Mouse (Mus musculus): ENCODE measurements around the gene Pacsin2.
"Not testable (repeated sequence)": the region's sequence is repeated elsewhere in the genome, so short reads cannot be mapped to it uniquely, and the experiment has no call there.

Gene Pacsin2

DNA sequence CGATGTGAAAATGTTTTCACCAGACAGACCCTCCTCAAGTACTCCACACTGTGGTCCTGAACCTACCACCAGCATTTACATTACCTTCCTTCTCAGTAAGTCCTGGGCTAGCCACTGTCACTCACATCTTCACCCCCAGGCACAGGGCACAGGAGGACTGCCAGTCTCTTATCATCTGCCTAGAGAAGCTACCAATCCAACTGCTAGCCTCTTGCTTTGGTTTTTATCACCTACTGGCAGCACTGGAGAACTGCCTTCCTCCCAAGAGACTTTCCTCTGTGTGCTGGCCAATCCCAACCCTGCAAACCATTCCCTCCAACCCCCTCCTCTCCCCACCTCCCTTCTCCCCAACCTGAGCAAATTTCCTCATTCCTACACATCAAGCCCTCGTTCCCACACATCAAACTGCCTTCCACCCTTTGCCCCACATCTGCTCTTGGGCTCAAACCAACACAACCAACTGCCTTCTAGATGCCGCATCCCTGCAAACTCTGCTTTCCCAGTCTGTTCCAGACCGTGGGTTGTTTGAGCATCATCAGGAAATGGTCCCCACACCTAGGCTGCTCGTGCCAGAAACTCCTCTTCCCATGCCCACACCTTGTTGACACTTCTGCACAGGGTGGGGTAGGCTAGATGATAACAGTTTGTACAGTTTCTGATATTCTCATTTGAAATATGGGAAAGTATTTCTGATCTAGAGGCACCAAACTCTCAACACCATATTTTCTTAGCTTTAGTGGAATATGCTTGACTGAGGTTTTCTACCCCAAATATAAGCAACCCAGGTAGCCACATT is 40.6 kb downstream of the Pacsin2 start:
- no peak for DNase-seq (ENCODE audit: extremely low read depth, low read depth)

DNA sequence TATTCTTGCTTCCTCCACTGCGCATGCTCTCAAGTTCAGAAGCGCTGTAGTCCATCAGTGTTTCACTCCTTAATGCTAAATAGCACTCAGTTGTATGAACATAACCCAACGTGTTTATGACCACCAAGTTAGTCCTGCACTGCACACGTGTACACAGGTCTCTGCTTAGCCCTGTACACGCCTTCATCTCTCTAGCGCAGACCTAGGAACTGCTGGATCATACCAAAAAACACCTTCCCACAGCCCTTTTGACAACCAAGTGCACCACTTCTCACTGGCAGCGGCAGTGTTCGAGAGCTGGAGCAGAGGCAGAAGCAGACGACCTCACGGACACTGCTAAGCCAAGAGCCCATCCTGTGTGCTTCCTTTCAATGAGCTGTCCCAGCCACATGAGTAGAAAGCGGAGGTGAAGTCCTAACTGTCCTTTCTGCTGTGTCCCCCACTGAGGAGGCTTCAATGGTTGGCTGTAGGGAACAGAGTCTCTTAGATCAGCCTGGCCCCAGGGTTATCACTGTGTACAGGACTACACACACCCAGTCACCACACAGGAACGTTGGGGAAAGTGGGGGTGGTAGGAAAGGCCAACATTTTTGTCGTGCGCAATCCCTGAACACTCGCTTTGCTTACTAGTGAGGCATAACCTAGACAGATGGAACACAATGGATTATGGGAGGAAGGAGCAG is 42.0 kb downstream of the Pacsin2 start:
- no peak for DNase-seq (ENCODE audit: extremely low read depth, low read depth)

DNA sequence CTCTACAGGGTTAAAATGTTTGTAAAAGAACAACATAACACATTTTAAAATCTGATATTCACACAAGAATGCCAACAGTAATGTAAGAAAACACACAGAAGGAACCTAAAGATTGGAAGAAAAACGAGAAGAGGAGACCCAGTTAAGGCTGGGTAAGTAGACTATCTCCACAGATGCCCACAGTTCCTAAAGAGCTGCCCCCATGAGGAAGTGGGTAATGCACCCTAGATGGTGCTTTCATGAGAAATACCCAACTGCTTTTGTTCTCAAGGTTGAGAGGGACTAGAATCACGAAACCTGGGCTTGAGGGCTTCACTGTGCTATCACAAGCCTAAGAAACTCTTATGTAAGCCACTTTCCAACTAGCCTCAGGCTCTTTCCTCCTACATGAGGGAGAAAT is 44.8 kb downstream of the Pacsin2 start:
- no peak for DNase-seq (ENCODE audit: extremely low read depth, low read depth)

DNA sequence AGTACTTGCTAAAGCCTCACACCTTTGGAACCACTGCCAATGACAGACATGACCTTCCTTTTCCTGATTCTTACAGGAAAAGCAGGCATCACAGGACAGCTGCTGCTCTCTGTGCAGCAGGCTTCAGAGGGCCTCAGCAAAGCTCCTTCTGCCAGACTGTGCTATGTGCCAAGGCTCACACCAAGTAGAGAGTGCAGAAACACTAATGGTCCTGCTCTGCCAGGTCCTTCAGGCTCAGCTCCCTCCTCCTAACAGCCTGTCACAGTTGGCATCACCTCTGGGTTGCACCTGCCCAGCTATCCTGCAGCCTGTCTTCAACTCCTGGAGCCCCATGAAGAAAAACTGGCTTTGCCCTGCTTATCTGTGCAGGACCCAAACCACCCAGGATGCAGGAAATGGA is 45.7 kb downstream of the Pacsin2 start:
- DNase-seq (ENCODE audit: extremely low read depth, low read depth): no peak

GRCm38 (mm10) chr15:83417916-83418315 is 46.5 kb downstream of the Pacsin2 start:
- no peak for DNase-seq (ENCODE audit: extremely low read depth, low read depth)

DNA sequence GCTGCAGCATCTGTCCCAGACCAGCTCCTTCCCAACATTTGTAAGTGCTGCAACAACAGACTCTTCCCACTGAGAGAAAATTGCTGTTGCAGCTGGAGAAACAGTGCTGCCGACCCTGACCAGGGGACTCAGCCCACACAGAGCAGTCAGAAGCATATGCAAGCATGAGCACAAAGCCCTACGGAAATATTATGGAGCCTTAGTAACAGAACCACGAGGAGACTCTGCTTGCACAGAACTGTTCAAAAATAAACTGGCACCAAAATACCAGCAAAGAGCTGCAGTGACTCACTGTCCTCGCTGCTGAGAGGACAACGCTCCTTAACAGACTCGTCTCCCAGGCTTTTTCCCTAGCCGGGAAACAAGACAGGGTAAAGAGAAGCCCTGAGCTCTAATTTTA is 47.0 kb downstream of the Pacsin2 start:
- DNase-seq (ENCODE audit: extremely low read depth, low read depth): no peak

DNA sequence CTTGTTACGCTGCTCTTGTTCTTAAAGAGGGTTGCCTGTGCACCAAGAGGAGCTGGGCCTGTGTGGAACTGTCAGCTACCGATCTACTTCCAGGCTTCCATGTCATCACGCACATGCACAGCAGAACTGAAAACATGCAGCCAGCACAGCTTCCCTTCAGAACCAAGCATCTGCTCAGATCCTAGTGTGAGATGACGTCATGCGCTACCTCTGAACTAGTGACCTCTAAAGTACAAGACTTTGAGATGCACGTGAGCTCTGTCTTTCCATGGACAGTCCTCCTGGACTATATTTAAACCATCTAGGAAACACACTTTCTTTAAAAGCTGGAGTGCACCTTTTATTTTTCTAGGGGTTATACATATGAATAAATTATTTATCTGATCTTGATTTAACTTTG is 49.0 kb downstream of the Pacsin2 start:
- no peak for DNase-seq (ENCODE audit: extremely low read depth, low read depth)

GRCm38 (mm10) chr15:83411616-83412015 is 52.8 kb downstream of the Pacsin2 start:
- no peak for DNase-seq (ENCODE audit: extremely low read depth, low read depth)

GRCm38 (mm10) chr15:83410735-83411134 is 53.7 kb downstream of the Pacsin2 start:
- DNase-seq (ENCODE audit: extremely low read depth, low read depth): no peak

GRCm38 (mm10) chr15:83410270-83410669 is 54.1 kb downstream of the Pacsin2 start:
- no peak for DNase-seq (ENCODE audit: extremely low read depth, low read depth)

- DNase-seq (ENCODE audit: extremely low read depth, low read depth): no peak
These were observed 55.5 kb downstream of the Pacsin2 start for GRCm38 (mm10) chr15:83408692-83409442.

GRCm38 (mm10) chr15:83408216-83408615 is 56.2 kb downstream of the Pacsin2 start:
- no peak for DNase-seq (ENCODE audit: extremely low read depth, low read depth)

- DNase-seq (ENCODE audit: extremely low read depth, low read depth): no peak
These were observed 56.9 kb downstream of the Pacsin2 start for GRCm38 (mm10) chr15:83407502-83407901.

- DNase-seq (ENCODE audit: extremely low read depth, low read depth): not testable (repeated sequence)
These were observed 58.5 kb downstream of the Pacsin2 start for GRCm38 (mm10) chr15:83405866-83406265.

GRCm38 (mm10) chr15:83404008-83404407 is 60.4 kb downstream of the Pacsin2 start:
- no peak for DNase-seq (ENCODE audit: extremely low read depth, low read depth)

DNA sequence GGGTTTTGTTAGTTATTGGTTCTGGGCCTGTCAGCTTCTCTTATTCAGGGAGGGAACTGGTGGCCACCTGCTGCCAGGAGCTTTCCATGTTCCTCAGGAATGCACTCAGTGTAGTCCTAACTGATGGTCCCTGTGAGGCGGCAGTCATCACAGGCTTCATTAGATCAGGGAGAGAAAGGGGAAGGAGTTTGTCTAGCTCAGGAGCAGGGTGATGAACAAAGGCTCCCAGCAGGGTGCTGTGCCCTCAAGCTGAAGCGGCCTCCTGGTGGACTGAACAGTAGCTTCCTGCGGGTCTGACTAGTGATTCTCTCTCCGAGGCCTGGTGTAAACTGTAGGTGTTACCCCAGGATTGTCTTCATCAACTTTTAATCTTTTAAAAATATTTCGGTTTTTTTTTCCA is 61.4 kb downstream of the Pacsin2 start:
- no peak for DNase-seq (ENCODE audit: extremely low read depth, low read depth)

- DNase-seq (ENCODE audit: extremely low read depth, low read depth): no peak
These were observed 71.7 kb downstream of the Pacsin2 start for GRCm38 (mm10) chr15:83392722-83393121.

DNA sequence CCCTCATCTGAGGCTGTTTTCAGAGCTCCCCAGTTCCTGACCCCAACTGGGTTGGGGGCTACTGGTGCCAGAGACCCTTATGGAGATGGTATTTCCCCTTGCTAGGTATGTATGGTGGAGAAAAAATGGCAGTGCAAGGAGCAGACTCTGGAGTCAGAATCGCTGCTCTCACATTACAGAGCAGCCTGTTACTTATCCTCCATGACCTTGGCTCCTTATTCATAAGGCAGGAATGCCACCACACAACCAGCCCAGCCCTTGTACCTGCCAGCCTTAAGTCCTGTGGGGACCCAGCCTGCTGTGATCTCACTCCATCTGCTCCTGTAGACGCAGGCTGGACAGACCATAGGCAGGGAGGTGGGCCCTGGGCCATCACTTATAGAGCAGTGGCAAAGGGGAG is 76.5 kb downstream of the Pacsin2 start:
- DNase-seq (ENCODE audit: extremely low read depth, low read depth): no peak

GRCm38 (mm10) chr15:83383633-83384032 is 80.8 kb downstream of the Pacsin2 start:
- no peak for DNase-seq (ENCODE audit: extremely low read depth, low read depth)

- DNase-seq (ENCODE audit: extremely low read depth, low read depth): no peak
These were observed 81.3 kb downstream of the Pacsin2 start for GRCm38 (mm10) chr15:83383136-83383535.

DNA sequence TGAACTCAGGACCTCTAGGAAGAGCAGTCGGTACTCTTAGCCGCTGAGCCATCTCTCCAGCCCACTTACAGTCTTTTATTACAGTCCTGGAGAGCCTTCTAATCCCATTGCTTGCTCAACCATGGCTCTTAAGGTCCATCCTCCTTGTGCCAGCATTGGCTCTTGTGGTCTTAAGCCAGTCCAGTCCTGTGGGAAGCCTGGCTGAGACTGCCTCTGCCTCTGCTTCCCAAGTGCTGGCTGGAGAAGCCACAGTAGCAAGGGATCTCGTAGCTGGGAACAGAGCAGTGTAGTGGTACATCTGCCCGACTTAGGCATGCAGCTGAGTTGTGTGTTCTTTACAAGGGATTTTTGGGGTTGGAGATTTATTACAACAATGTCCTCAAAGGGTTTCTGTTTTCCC is 81.9 kb downstream of the Pacsin2 start:
- no peak for DNase-seq (ENCODE audit: extremely low read depth, low read depth)

DNA sequence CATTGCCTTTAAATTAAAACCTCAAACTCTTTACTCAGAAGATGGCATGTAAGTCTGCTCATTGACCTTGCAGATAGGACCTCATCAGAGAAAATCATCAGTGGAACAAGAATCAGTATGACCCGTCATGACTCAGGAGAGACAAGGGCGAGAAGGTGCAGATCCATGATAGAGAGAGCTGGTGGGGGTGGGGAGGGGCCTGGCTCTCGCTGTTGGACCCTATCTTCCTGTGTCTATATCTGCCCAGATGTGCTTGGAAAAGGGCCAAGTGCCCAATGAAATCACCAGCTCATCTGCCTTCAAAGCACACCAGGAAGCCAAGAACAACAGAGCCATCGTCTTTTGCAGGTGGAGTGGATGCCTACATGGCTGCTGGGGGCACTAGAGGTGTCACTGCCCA is 87.3 kb downstream of the Pacsin2 start:
- DNase-seq (ENCODE audit: extremely low read depth, low read depth): no peak
